Mouse (Mus musculus): Measurements from ENCODE around the gene Sec11a.

GRCm38 (mm10) chr7:80860729-80861274 lies 86.8 kb downstream of the Sec11a start, which contains the start of gene Zscan2:
- TF ChIP-seq CTCF (IDR thresholded peaks at IDR 0.05; ENCODE audit: low read depth) (no peak), EP300 (IDR thresholded peaks at IDR 0.05; ENCODE audit: low read depth) (no peak)
